Mouse (Mus musculus) MEL (cell line): ENCODE measurements at regions not wholly inside any gene's neighbourhood (a gene's known extent, or its start where the extent isn't known, plus 50 kb on each side); places are given as distances from the start of the nearest gene placed in this dataset.

Experiments
- CTCF ChIP-seq, 3 experiments: IDR thresholded peaks in 2 of 3; conservative IDR thresholded peaks in 1 of 3; 2 replicates each; pipeline ENCODE4 v1.5.1; 2011 to 2012; ENCODE audit warnings: low read length in 3 of 3, low read depth in 2 of 3, mild to moderate bottlenecking in 2 of 3, improper control_type of control experiment in 1 of 3, inconsistent platforms in 1 of 3, mixed read lengths in 1 of 3, moderate library complexity in 1 of 3; ENCODE audit not compliant: control insufficient read depth in 1 of 3, insufficient read depth in 1 of 3, poor library complexity in 1 of 3, severe bottlenecking in 1 of 3
- EP300 ChIP-seq, 2 experiments: IDR thresholded peaks; 2 replicates each; pipeline ENCODE4 v1.6.1; 2011; ENCODE audit warnings: improper control_type of control experiment in 2 of 2, low read length in 2 of 2, low read depth in 1 of 2, mild to moderate bottlenecking in 1 of 2
- ETS1 ChIP-seq: IDR thresholded peaks from 2 replicates; pipeline ENCODE4 v1.6.1; 2012; ENCODE audit warnings: low read depth, mild to moderate bottlenecking, inconsistent platforms, low read length, improper control_type of control experiment, moderate library complexity
- JUND ChIP-seq: IDR thresholded peaks from 2 replicates; pipeline ENCODE4 v1.6.1; 2011; ENCODE audit warnings: low read depth, mild to moderate bottlenecking, improper control_type of control experiment, low read length
- POLR2A ChIP-seq, 2 experiments: IDR thresholded peaks; 2 replicates each; pipeline ENCODE4 v1.6.1; 2011 to 2012; ENCODE audit warnings: low read length in 2 of 2, mild to moderate bottlenecking in 2 of 2, control low read depth in 1 of 2, improper control_type of control experiment in 1 of 2, low read depth in 1 of 2, moderate library complexity in 1 of 2; ENCODE audit not compliant: control insufficient read depth in 1 of 2, insufficient read depth in 1 of 2, poor library complexity in 1 of 2
- POLR2AphosphoS5 ChIP-seq: IDR thresholded peaks from 2 replicates; pipeline ENCODE4 v1.6.1; 2012; ENCODE audit warnings: low read depth, borderline replicate concordance, mild to moderate bottlenecking, inconsistent platforms, low read length, moderate library complexity, mixed read lengths

DNA sequence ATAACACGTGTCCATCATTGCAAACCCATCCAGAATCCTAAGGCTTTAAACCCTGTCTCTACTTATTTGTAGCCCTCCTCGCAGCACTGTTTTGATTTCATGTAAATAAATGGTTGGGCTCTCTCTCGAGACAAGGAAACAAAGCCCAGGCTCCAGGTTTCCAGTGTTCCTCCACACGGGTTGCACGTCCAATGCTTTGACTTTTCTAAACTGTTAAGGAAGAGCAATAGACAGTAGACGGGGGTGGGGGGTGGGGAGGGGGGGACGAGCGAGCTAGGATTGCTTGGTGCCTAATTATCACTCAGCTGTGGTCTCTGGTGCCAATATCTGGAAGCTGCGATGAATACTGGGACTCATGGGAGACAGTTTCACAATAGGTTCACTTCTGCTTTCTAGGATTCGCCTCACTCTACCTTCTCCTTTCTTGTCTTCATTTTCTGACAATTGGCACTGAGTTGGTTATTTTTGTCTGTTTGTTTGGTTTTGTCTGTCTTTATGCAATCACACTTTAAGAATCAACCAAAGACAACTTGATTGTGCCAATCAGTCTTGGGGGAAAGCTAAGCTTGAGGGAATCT is 179.3 kb upstream of the Ccdc122 start:
- TF ChIP-seq CTCF (IDR thresholded peaks at IDR 0.05 in 2 of 3, conservative IDR thresholded peaks at IDR 0.05 in 1 of 3; ENCODE audit: control insufficient read depth in 1 of 3, insufficient read depth in 1 of 3, low read depth in 2 of 3, low read length in 3 of 3, poor library complexity in 1 of 3, severe bottlenecking in 1 of 3) (no peak), EP300 (IDR thresholded peaks at IDR 0.05; ENCODE audit: low read depth in 1 of 2, low read length in 2 of 2) (no peak), ETS1 (no peak), JUND (no peak), POLR2A (IDR thresholded peaks at IDR 0.05; ENCODE audit: control insufficient read depth in 1 of 2, insufficient read depth in 1 of 2, low read depth in 1 of 2, low read length in 2 of 2, poor library complexity in 1 of 2) (no peak), POLR2AphosphoS5 (no peak)
